8 mouse cellular contexts compared by ENCODE assay signal in genomic region chr19:60883129-60883528, GRCm38 (mm10). TPM values are rescaled to one million over a fixed set of nuclear protein-coding genes. Genes with fewer than 3 reads are reported as not detected.
DNase-seq lines count a peak whose midpoint lies in the region; ATAC-seq and TF ChIP-seq lines count a peak whose summit lies in the region.

No protein-coding gene starts in this region.

- ATAC-seq in forebrain, embryonic 14.5 days, result no peak
- ATAC-seq in forebrain, embryonic 12.5 days (ENCODE audit: low FRiP score), result no peak
- ATAC-seq in limb, embryonic 14.5 days (ENCODE audit: low FRiP score, low read depth), result no peak

- peak; percentile 59 for DNase-seq in forebrain, embryonic 14.5 days (ENCODE audit: low spot score)
- peak; percentile 58 for DNase-seq in right cerebral cortex, adult 18-20 months
- no peak for DNase-seq in right cerebral cortex, postnatal 4 days
- peak; percentile 46 for DNase-seq in heart, postnatal 4 days
- DNase-seq in limb, embryonic 14.5 days (ENCODE audit: low spot score), result peak; percentile 53
- no peak for DNase-seq in thymus, adult 18-20 months
- no peak for DNase-seq in yolk sac, embryonic 10.5 days (ENCODE audit: low spot score)

- H3K9me3 ChIP-seq in forebrain, embryonic 14.5 days (replicated peaks; ENCODE audit: control insufficient read depth, low read length), result no peaks in the 10 kb centered on the region
- no peaks in the 10 kb centered on the region for H3K9me3 ChIP-seq in forebrain, embryonic 12.5 days
- H3K9me3 ChIP-seq in limb, embryonic 14.5 days (ENCODE audit: control insufficient read depth, low read length), result no peaks in the 10 kb centered on the region

- no peak for TF ChIP-seq POLR2A in limb, embryonic 14.5 days (IDR thresholded peaks at IDR 0.05; ENCODE audit: borderline replicate concordance, extremely low read depth, insufficient read depth, insufficient read length)

- no peak overlapping the region for H3K4me3 ChIP-seq in forebrain, embryonic 14.5 days (ENCODE audit: low read depth, low read length)
- no peak overlapping the region for H3K4me3 ChIP-seq in forebrain, embryonic 12.5 days (replicated peaks)
- H3K4me3 ChIP-seq in limb, embryonic 14.5 days (replicated peaks; ENCODE audit: low read length), result no peak overlapping the region

- no peak overlapping the region for H3K9ac ChIP-seq in forebrain, embryonic 14.5 days (ENCODE audit: low read length)
- H3K9ac ChIP-seq in forebrain, embryonic 12.5 days, result no peak overlapping the region
- H3K9ac ChIP-seq in limb, embryonic 14.5 days (ENCODE audit: low read depth, low read length, severe bottlenecking), result no peak overlapping the region

- H3K4me2 ChIP-seq in forebrain, embryonic 14.5 days (ENCODE audit: low read length), result no peak overlapping the region
- H3K4me2 ChIP-seq in forebrain, embryonic 12.5 days, result no peak overlapping the region
- H3K4me2 ChIP-seq in limb, embryonic 14.5 days (replicated peaks; ENCODE audit: low read depth, low read length, severe bottlenecking), result no peak overlapping the region

- H3K36me3 ChIP-seq in forebrain, embryonic 14.5 days (ENCODE audit: control insufficient read depth, insufficient read depth, low read length), result no peaks in the 10 kb centered on the region
- no peaks in the 10 kb centered on the region for H3K36me3 ChIP-seq in forebrain, embryonic 12.5 days (replicated peaks)
- no peaks in the 10 kb centered on the region for H3K36me3 ChIP-seq in limb, embryonic 14.5 days (ENCODE audit: control insufficient read depth, insufficient read depth, low read length)

- H3K27me3 ChIP-seq in forebrain, embryonic 14.5 days (replicated peaks; ENCODE audit: control insufficient read depth, insufficient read depth, low read length), result no peaks in the 10 kb centered on the region
- H3K27me3 ChIP-seq in forebrain, embryonic 12.5 days, result no peaks in the 10 kb centered on the region
- no peaks in the 10 kb centered on the region for H3K27me3 ChIP-seq in limb, embryonic 14.5 days (ENCODE audit: control insufficient read depth, insufficient read depth, low read length)

- H3K4me1 ChIP-seq in forebrain, embryonic 14.5 days (ENCODE audit: control insufficient read depth, insufficient read depth, low read length), result no peaks in the 10 kb centered on the region
- no peaks in the 10 kb centered on the region for H3K4me1 ChIP-seq in forebrain, embryonic 12.5 days
- no peaks in the 10 kb centered on the region for H3K4me1 ChIP-seq in limb, embryonic 14.5 days (ENCODE audit: control insufficient read depth, insufficient read depth, low read length)

- H3K27ac ChIP-seq in forebrain, embryonic 14.5 days (ENCODE audit: low read depth, low read length), result no peak overlapping the region
- H3K27ac ChIP-seq in forebrain, embryonic 12.5 days, result no peak overlapping the region
- H3K27ac ChIP-seq in limb, embryonic 14.5 days (replicated peaks; ENCODE audit: low read depth, low read length), result no peak overlapping the region

- 7% methylated on average over 3 of the region's 3 CpGs for WGBS in forebrain, embryonic 14.5 days
- 8% methylated on average over 3 of the region's 3 CpGs for WGBS in forebrain, embryonic 12.5 days
- 5% methylated on average over 3 of the region's 3 CpGs for WGBS in limb, embryonic 14.5 days

RNA-seq across cellular contexts. Expression of gene Grk5, which starts 6.4 kb away (rescaled TPM):
- 2.0 and 2.7 TPM in 2 replicates for polyA plus RNA-seq in forebrain, embryonic 14.5 days (2014; fragmentation: Nextera tagmentation; extraction: Ambion mirVana)
- polyA plus RNA-seq in forebrain, embryonic 12.5 days (2016; fragmentation: Nextera tagmentation; extraction: Ambion mirVana), result 2.0 and 2.4 TPM in 2 replicates
- total RNA-seq in heart, postnatal 4 days (2021), result 10 to 100 TPM; 24.8 to 25.8 TPM
- 3.5 and 3.8 TPM in 2 replicates for polyA plus RNA-seq in limb, embryonic 14.5 days (2012; rRNA removed)
- polyA plus RNA-seq in limb, embryonic 14.5 days (2014; fragmentation: Nextera tagmentation; extraction: Ambion mirVana), result 2.7 and 3.2 TPM in 2 replicates

RNA-seq across cellular contexts. Expression of gene Prdx3, which starts 8.8 kb away (rescaled TPM):
- polyA plus RNA-seq in forebrain, embryonic 14.5 days (2014; fragmentation: Nextera tagmentation; extraction: Ambion mirVana), result 89.7 and 103 TPM in 2 replicates
- 84.8 and 88.9 TPM in 2 replicates for polyA plus RNA-seq in forebrain, embryonic 12.5 days (2016; fragmentation: Nextera tagmentation; extraction: Ambion mirVana)
- total RNA-seq in heart, postnatal 4 days (2021), result 100 to 1,000 TPM; 201 to 204 TPM
- 80.9 and 83.8 TPM in 2 replicates for polyA plus RNA-seq in limb, embryonic 14.5 days (2012; rRNA removed)
- 103 and 109 TPM in 2 replicates for polyA plus RNA-seq in limb, embryonic 14.5 days (2014; fragmentation: Nextera tagmentation; extraction: Ambion mirVana)

RNA-seq across cellular contexts. Expression of gene Sfxn4, which starts 21.9 kb away (rescaled TPM):
- 10.7 and 11.0 TPM in 2 replicates for polyA plus RNA-seq in forebrain, embryonic 14.5 days (2014; fragmentation: Nextera tagmentation; extraction: Ambion mirVana)
- polyA plus RNA-seq in forebrain, embryonic 12.5 days (2016; fragmentation: Nextera tagmentation; extraction: Ambion mirVana), result 9.8 and 12.5 TPM in 2 replicates
- 1 to 10 TPM; 4.2 to 5.5 TPM for total RNA-seq in heart, postnatal 4 days (2021)
- 11.2 TPM in 2 replicates for polyA plus RNA-seq in limb, embryonic 14.5 days (2012; rRNA removed)
- 8.8 and 9.7 TPM in 2 replicates for polyA plus RNA-seq in limb, embryonic 14.5 days (2014; fragmentation: Nextera tagmentation; extraction: Ambion mirVana)

Comparison
In these comparisons a context has a peak if more than half of its experiments do, and no peak if none do; other contexts are left out.
1. DNase-seq: peak in forebrain, embryonic 14.5 days (single experiment), right cerebral cortex, adult 18-20 months (single experiment), heart, postnatal 4 days (single experiment) and limb, embryonic 14.5 days (single experiment); none in right cerebral cortex, postnatal 4 days (single experiment), thymus, adult 18-20 months (0 of 2) and yolk sac, embryonic 10.5 days (single experiment).